Mouse (Mus musculus) stomach, postnatal 0 days (tissue): Measurements from ENCODE around the gene Tcf7l1.

Experiments used
- CTCF ChIP-seq: IDR thresholded peaks from 2 replicates; pipeline ENCODE4 v1.5.1; 2016; ENCODE audit warnings: antibody characterized with exemption, low read depth, mild to moderate bottlenecking, moderate library complexity
- EP300 ChIP-seq: optimal IDR thresholded peaks from 2 replicates; pipeline ENCODE3; 2016; ENCODE audit warnings: antibody characterized with exemption

DNA sequence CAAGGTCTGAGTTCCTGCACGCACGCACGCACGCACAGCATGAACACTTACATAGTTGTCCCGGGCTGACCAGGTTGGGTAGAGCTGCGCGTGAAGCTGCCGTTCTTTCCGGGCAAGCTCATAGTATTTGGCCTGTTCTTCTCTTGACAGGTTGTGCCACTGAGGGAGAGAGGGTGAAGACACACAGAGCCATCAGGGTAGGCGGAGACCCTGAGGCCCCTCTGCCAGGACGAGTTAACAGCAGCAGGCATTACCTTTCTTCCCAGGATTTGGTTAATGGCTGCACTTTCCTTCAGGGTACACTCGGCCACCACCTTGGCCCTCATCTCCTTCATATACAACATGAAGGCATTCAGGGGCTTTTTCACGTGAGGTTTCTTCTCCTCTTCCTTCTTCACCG lies 158.1 kb downstream of the Tcf7l1 start:
- TF ChIP-seq CTCF (no peak), EP300 (no peak)
